Mouse (Mus musculus): ENCODE data around the gene Gm14085. TPM values are rescaled to one million over a fixed set of nuclear protein-coding genes. Genes with fewer than 3 reads are reported as not detected.
"Not testable (repeated sequence)": the region's sequence is repeated elsewhere in the genome, so short reads cannot be mapped to it uniquely, and the experiment has no call there.

Gene Gm14085
- under 1 TPM; 0.17 to 0.23 TPM for total RNA-seq (2021)
- long read RNA-seq, experiment 1: 0 reads
- long read RNA-seq, experiment 2, partial matches to known transcripts: 0 of 2 reads
- long read RNA-seq, experiment 2, other reads (novel, unspliced or antisense): 2 of 2 reads

DNA sequence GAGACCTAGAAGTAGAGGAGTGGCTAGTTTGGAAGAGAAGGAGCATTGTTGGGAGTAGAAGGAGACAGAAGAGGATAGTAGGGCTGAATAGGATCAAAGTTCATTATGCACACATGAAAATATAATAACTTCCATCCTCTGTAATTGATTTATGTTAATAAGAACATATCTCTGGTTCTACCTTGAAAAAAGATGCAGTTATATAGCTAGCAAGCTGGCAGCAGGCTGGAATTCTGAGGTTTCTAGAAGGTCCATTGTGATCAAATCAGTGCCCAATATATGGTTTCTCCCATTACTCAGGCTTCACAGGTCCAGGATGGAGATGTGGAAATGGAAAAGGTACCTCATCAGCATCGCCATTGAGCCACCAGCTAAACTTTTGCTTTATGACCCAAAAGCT is at the start of gene Gm14085:
TSS of gene Gm14085 (plus strand) at position 301 of the 400 bp plus-strand sequence.
- no peak for DNase-seq (ENCODE audit: low spot score in 2 of 2)

GRCm38 (mm10) chr2:122438706-122439482 is 45.8 kb upstream of the Gm14085 start:
- not testable (repeated sequence) for DNase-seq (ENCODE audit: low spot score in 2 of 2)

- not testable (repeated sequence) for DNase-seq (ENCODE audit: low spot score in 2 of 2)
Measured at GRCm38 (mm10) chr2:122440521-122440920, 44.2 kb upstream of the Gm14085 start.

GRCm38 (mm10) chr2:122441000-122441933 is 43.5 kb upstream of the Gm14085 start:
- no peak for DNase-seq (ENCODE audit: low spot score in 2 of 2)

DNA sequence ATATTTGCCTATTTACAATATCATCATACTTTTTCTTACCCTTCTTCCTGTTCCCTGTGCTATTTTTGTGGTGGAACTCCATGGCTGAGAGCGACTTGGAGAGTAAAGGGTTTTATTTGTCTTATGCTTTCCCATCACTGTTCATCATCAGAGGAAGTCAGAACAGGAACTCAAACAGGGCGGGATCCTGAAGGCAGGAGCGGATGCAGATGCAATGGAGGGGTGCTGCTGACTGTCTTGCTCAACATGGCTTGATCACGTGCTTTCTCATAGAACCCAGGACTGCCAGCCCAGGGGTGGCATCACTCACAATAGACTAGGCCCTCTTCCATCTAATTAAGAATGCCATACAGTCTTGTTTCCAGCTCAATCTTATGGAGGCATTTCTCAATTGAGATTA is 34.4 kb upstream of the Gm14085 start:
- no peak for DNase-seq (ENCODE audit: low spot score in 2 of 2)

GRCm38 (mm10) chr2:122452426-122452825 is 32.3 kb upstream of the Gm14085 start:
- DNase-seq (ENCODE audit: low spot score in 2 of 2): no peak

DNA sequence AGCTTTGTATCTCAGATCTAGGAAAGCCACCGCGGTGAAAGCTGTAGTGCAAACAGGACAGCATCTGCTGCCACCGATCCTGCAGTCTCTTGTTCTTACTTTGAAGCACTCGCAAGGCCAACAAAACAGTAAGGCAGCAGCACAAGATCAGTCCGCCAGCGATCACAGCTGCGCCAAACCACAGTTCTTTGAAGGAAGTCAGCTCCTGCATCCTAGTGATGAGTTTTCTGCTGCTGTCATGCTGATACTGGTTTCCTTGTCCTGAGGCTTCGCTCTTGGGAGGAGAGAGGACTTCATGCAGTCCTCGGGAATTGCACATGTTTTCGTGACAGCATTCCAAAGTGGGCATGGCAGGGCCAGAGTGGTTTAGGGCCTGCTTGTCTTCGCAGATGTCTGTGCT is 17.8 kb upstream of the Gm14085 start:
- no peak for DNase-seq (ENCODE audit: low spot score in 2 of 2)

DNA sequence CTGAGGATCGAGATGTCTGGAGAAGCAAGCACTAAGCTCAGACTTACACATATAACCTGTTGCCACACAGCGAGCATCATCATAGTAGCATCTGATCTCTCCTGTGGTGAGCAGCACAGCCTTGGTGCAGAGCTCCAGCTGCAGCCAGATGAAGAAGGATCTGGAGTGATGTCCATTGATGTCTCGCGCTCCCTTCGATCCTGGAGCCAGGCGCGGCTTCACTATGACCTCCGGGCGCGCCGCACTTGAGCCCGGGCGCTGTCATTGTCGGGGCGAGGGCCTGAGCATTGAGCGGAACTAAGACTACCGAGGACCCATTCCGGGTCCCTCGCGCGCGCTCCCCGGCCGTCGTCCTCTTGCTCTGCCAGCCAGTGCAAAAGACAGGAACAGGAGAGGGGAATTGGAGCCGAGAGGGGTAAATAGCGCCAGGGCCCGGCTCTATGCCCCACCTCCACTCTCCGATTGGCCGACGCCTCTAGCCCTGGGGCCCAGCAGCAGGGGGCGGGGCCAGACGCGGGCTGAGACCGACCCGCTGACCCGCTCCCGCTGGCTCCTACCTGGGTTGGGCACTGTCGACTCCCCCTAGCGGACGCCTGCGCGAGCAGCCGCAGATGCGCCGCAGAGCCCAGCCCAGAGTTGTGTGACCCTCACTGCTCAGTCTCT is 17.3 kb upstream of the Gm14085 start:
- DNase-seq (ENCODE audit: low spot score in 2 of 2): peak; percentile 74 to 86

- no peak for DNase-seq (ENCODE audit: low spot score in 2 of 2)
Measured at GRCm38 (mm10) chr2:122469221-122469620, 15.5 kb upstream of the Gm14085 start.

- no peak for DNase-seq (ENCODE audit: low spot score in 2 of 2)
Measured at GRCm38 (mm10) chr2:122476585-122476984, 8.2 kb upstream of the Gm14085 start.

- DNase-seq (ENCODE audit: low spot score in 2 of 2): not testable (repeated sequence)
Measured at GRCm38 (mm10) chr2:122483787-122484186, 954 bp upstream of the Gm14085 start.

DNA sequence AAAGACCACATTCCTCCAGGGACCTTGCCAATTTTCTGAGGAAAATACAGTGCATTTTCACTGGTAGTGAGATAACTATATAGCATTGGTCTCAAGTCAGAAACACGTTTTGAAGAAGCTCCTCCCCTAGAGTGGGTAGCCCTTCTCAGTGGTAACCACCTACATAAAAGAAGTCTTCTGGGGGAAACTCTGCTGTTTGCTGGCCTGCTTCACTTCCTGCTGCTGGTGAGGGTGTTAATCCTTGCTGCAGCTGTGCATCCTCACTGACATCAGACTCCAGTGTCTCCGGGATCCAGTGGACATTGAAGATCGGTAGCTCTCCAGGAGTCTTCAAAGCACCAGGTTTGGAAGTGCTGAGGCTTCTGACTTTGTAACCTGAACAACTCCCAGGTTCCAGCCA is 913 bp downstream of the Gm14085 start:
- not testable (repeated sequence) for DNase-seq (ENCODE audit: low spot score in 2 of 2)

- not testable (repeated sequence) for DNase-seq (ENCODE audit: low spot score in 2 of 2)
Measured at GRCm38 (mm10) chr2:122486122-122486521, 1.4 kb downstream of the Gm14085 start.

DNA sequence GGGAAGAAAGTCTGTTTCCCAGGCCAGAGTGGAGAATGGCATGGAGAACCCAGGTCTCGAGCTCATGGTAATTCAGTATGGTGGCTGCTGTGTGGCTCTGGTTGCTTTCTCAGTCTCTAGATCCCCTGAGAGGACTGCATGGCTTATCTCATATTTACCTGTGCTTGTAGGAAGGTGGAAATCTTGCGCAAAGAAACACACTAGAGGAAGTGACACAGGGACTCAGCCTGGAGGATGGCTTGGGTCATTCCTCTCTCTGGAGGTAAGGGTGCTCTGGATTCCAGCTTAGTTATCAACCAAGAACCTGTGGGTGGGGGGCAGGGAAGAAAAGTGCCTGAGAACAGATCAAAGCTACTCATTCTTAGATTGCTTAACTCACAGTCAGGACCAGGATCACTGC is 1.9 kb downstream of the Gm14085 start:
- no peak for DNase-seq (ENCODE audit: low spot score in 2 of 2)

DNA sequence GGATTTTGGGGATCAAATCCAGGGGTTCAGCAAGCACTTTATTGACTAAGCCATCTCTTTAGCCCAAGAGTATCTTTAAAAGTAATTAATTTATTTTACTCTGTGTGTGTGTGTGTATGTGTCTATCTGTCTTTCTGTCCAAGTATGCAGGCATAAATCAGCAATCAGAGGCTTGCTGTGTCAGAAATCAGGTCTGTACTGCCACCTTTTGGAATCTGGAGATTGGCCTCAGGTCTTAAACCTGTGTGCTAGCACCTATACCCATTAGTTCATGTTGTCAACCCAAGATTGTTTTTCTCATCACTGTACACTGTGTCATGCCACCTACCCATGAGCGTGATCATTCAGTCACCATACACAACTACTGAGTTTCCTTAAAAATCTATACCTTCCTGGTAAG is 45.0 kb downstream of the Gm14085 start:
- DNase-seq (ENCODE audit: low spot score in 2 of 2): not testable (repeated sequence)

- no peak for DNase-seq (ENCODE audit: low spot score in 2 of 2)
Measured at GRCm38 (mm10) chr2:122531290-122531689, 46.5 kb downstream of the Gm14085 start.

DNA sequence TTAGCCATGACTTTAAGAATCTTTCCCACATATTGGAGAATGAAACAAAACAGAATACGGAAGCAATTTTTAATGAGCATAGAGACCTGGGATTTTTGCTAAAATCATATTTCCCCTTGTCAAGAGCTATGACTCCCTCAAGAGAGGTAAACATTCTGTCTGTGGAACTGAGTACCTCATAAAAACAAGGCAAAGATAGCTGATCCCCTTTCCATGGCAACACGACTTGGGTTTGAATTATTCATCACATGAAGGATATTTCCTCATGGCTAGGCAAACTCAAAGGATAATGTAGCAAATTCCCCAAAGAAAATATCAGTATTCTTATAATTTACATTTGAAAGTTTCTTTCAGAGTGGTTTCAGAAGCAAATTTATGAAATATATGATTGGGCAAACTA is 47.0 kb downstream of the Gm14085 start:
- DNase-seq (ENCODE audit: low spot score in 2 of 2): no peak

DNA sequence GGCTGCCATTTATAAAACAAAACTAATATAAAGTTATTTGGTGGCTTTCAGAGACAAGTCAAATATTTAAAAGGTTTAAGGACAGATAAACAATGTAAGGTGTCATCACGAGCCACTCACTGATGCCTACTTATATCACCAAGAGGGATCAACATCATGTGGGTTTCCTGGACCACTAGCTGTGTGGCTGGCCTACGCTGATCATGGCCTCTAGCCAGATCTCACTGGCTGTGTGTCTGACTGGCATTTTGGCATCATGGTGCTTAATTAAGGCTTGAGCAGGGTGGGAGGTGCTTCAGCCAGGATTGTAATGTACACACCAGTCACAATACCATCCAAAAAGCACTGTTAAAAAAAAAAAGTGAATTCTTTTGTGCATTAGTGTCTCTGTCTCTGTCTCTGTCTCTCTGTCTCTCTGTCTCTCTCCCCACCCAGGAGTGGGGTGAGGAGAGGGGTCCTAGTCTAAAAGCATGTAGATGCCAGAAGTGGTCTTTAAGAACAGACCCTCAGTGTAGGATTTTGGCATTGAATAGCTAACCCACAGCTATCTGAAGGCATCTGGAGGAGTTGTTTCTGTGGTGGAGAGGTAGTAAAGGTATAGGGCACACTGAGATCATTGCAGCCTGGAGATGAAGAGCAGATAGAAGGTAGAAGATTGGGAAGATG is 47.5 kb downstream of the Gm14085 start:
- no peak for DNase-seq (ENCODE audit: low spot score in 2 of 2)

DNA sequence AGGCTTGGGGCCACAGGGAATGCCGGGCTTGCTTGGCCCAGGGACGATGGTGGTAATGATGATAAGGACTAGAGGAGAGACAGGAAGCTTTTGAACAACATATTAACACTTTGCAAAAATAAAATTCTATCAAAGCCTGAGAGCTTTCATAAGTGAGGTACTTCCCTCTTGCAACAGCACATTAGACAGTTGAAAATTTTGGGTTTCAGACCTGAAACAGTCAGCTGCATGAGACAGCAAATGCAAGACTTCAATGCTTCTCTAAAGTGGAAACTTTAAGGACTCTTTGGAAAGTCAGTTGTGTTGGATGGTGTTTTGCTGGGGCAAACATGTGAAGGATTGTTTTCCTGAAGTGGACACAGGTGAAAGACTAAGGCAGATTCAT is 48.1 kb downstream of the Gm14085 start:
- DNase-seq (ENCODE audit: low spot score in 2 of 2): no peak

DNA sequence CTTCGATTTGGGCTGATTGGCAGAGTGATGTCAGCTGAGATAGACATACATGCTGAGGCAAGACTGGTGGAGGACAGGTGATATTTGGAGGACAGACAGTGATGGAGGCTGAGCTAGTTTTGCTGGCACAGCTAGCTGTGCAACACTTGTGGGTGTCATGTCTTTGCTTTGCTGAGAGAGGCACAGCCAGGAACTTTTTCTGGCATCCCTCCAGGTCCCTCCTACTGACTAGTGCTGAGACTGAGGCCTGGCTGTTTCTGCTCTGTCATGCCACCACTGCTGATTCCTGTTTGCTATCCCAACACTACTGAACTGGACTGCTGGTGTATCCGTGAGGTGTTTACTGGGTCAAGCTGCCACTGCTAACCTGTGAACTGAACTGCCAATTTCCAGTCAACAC is 48.6 kb downstream of the Gm14085 start:
- DNase-seq (ENCODE audit: low spot score in 2 of 2): no peak

DNA sequence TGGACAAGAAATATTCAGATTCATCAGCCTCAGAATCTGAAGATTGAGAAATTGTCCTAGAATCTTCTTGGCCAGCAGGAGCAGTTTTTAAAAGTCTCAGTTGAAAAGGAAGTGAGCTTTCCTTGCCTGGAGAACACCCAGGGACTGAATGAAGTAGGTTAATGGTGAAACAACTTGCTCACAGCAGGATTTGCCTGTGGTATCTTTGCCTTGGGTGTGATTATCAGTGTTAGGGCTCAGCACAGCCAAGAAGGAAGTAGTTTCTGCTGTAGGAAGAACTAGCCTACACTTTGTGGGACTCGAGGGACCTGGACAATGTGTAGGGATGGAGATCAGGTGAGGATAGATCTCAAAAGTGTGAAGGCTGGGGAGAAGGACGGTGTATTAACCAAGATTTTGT is 49.9 kb downstream of the Gm14085 start:
- DNase-seq (ENCODE audit: low spot score in 2 of 2): no peak

Data from adrenal gland, postnatal 4 days (tissue).